Mouse (Mus musculus): ENCODE results near the gene Sfxn5. TPM values are rescaled to one million over a fixed set of nuclear protein-coding genes. Genes with fewer than 3 reads are reported as not detected.
A peak's percentile ranks its signal among the peaks of the same experiment; 100 is the strongest.

Sfxn5 gene
- polyA plus RNA-seq, 1 experiment from 2014 or later: 3.3 TPM

DNA sequence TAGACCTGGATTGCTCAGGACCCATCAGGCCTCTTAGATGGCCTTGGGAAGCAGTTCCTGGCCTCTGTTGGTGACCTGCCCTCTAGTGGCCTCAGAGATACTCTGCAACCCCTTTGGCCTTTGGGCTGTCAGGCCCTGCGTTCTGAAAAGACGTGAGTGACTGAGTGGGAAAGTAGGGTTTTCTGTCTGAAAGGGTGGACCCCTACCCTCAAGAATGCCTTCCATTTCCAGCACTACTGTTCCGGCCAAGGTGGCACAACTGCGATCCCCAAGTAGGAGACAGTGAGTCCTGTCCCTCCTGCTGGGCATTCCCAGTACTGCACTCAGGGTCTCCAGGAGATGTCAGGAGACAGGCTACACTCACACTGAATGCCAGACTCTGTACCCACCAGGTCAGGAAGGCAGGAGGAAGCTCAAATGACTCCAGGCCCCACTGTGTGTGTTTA is 94.2 kb downstream of the Sfxn5 start:
- Histone ChIP-seq H3K4me2 (ENCODE audit: low read depth, low read length) (peak overlapping the region; percentile 44), H3K9ac (replicated peaks) (no peak overlapping the region), H3K4me3 (ENCODE audit: low read depth, low read length) (no peak overlapping the region), H3K36me3 (replicated peaks; ENCODE audit: insufficient read depth, low read length) (no peaks in the 10 kb centered on the region), H3K27me3 (ENCODE audit: insufficient read depth, low read length) (no peaks in the 10 kb centered on the region), H3K4me1 (ENCODE audit: insufficient read depth) (no peaks in the 10 kb centered on the region), H3K9me3 (ENCODE audit: low read length) (no peaks in the 10 kb centered on the region), H3K27ac (ENCODE audit: low read depth) (no peak overlapping the region)
- WGBS (ENCODE audit: insufficient replicate concordance): 16% methylated on average over 4 of the region's 4 CpGs
- TF ChIP-seq CTCF (IDR thresholded peaks at IDR 0.05; ENCODE audit: low read depth) (peak; percentile 87), EP300 (IDR thresholded peaks at IDR 0.05; ENCODE audit: low read depth) (no peak)
- ATAC-seq: peak; percentile 58; the same call in 1 of the 2 replicates
- DNase-seq: peak; percentile 80

DNA sequence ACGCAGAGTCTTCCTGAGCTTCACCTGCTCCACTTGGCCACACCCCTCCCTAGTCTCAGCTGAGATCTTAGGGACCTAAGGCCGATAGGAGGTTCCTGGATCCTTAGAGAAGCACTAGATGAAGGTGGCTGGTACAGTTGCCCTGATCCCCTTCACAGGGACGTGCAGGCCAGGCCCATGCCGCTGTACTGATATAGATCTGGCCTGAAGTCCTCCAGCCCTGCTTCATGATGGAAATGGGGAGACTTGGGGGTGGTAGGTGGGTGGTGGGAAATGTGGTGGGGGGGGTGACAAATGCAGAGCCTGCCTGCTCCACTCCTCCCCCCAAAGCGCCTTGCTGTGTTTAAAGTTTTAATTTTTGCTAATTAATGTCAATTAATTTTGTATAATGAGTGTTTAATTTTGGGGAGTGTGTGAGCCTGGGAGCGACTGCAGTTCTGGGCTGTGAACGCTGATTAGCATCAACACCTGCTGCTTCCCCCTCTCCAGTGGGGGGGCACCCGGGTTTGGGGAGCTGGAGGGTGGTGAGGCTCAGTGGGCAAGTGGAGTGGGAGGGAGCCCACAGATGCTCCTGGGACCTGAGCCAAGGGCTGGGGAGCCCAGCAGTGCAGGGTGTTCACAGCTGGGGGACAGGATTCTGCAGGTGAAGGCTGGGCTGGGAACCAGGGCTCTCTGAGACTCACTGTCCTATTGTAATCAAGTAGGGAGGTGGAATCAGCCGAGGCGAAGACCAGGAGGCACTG is 95.5 kb downstream of the Sfxn5 start:
- H3K36me3 ChIP-seq (replicated peaks; ENCODE audit: insufficient read depth, low read length): no peaks in the 10 kb centered on the region

DNA sequence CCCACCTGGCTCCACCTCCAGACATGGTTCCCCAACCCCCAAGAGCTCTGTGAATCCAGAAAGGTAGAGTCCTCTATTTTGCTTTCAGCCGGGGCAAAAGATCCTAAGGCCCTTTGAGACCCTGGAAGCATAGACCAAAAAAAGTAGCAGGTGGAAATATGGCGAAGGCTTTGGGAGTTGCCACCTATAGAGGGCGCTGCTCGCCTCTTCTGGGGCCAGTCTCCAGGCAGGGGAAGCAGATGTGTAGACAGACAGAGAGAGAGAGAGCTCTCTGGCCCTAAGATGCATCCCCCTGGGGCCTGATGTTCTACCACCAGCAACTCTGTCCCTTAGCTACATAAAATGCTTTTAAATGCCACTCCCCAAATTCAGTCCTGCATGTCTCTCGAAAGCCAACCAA is 96.2 kb downstream of the Sfxn5 start:
- H3K27me3 ChIP-seq (ENCODE audit: insufficient read depth, low read length): no peaks in the 10 kb centered on the region
- H3K9ac ChIP-seq (replicated peaks): no peak overlapping the region
- no peaks in the 10 kb centered on the region for H3K36me3 ChIP-seq (replicated peaks; ENCODE audit: insufficient read depth, low read length)
- H3K9me3 ChIP-seq (ENCODE audit: low read length): no peaks in the 10 kb centered on the region
- TF ChIP-seq EP300 (IDR thresholded peaks at IDR 0.05; ENCODE audit: low read depth) (no peak), CTCF (IDR thresholded peaks at IDR 0.05; ENCODE audit: low read depth) (peak; percentile 51)
- ATAC-seq: no peak
- H3K4me3 ChIP-seq (ENCODE audit: low read depth, low read length): no peak overlapping the region
- H3K4me2 ChIP-seq (ENCODE audit: low read depth, low read length): no peak overlapping the region
- 47% methylated on average over 5 of the region's 5 CpGs for WGBS (ENCODE audit: insufficient replicate concordance)
- no peak overlapping the region for H3K27ac ChIP-seq (ENCODE audit: low read depth)
- no peaks in the 10 kb centered on the region for H3K4me1 ChIP-seq (ENCODE audit: insufficient read depth)
- peak; percentile 28 for DNase-seq

More for the DNA sequence above, 95.5 kb downstream of the Sfxn5 start:
- Histone ChIP-seq H3K27ac (ENCODE audit: low read depth) (no peak overlapping the region), H3K9me3 (ENCODE audit: low read length) (no peaks in the 10 kb centered on the region), H3K27me3 (ENCODE audit: insufficient read depth, low read length) (no peaks in the 10 kb centered on the region), H3K4me2 (ENCODE audit: low read depth, low read length) (no peak overlapping the region), H3K4me3 (ENCODE audit: low read depth, low read length) (no peak overlapping the region), H3K9ac (replicated peaks) (no peak overlapping the region), H3K4me1 (ENCODE audit: insufficient read depth) (no peaks in the 10 kb centered on the region)
- ATAC-seq (no peak), DNase-seq (no peak)
- TF ChIP-seq CTCF (IDR thresholded peaks at IDR 0.05; ENCODE audit: low read depth): no peak
- 65% methylated on average over 10 of the region's 10 CpGs for WGBS (ENCODE audit: insufficient replicate concordance)

DNA sequence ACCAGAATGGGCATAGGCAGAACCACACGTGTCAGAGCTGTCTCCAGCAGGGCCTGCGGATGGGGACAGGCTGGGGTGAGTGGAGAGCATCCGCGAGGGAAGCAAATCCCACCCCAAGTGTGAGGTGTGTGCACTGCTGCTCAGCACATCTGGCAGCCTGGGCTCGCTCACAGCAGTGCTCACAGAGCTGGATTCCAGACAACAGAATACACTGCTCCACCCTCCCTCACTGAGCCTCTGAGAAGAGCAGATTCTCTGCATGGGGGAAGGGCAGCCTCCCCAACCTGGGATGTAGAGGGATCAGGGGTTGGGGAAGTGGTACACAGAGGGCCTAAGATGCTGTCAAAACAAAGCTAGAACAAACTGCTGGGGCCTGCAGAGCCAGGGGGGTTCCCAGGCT is 98.4 kb downstream of the Sfxn5 start:
- TF ChIP-seq EP300 (IDR thresholded peaks at IDR 0.05; ENCODE audit: low read depth): no peak
- no peak for TF ChIP-seq CTCF (IDR thresholded peaks at IDR 0.05; ENCODE audit: low read depth)
- Histone ChIP-seq H3K4me2 (ENCODE audit: low read depth, low read length) (no peak overlapping the region), H3K4me3 (ENCODE audit: low read depth, low read length) (no peak overlapping the region), H3K4me1 (ENCODE audit: insufficient read depth) (no peaks in the 10 kb centered on the region), H3K27ac (ENCODE audit: low read depth) (no peak overlapping the region), H3K27me3 (ENCODE audit: insufficient read depth, low read length) (no peaks in the 10 kb centered on the region), H3K9ac (replicated peaks) (no peak overlapping the region), H3K36me3 (replicated peaks; ENCODE audit: insufficient read depth, low read length) (no peaks in the 10 kb centered on the region), H3K9me3 (ENCODE audit: low read length) (no peaks in the 10 kb centered on the region)
- ATAC-seq (no peak), DNase-seq (no peak)
- WGBS (ENCODE audit: insufficient replicate concordance): 48% methylated on average over 5 of the region's 5 CpGs

DNA sequence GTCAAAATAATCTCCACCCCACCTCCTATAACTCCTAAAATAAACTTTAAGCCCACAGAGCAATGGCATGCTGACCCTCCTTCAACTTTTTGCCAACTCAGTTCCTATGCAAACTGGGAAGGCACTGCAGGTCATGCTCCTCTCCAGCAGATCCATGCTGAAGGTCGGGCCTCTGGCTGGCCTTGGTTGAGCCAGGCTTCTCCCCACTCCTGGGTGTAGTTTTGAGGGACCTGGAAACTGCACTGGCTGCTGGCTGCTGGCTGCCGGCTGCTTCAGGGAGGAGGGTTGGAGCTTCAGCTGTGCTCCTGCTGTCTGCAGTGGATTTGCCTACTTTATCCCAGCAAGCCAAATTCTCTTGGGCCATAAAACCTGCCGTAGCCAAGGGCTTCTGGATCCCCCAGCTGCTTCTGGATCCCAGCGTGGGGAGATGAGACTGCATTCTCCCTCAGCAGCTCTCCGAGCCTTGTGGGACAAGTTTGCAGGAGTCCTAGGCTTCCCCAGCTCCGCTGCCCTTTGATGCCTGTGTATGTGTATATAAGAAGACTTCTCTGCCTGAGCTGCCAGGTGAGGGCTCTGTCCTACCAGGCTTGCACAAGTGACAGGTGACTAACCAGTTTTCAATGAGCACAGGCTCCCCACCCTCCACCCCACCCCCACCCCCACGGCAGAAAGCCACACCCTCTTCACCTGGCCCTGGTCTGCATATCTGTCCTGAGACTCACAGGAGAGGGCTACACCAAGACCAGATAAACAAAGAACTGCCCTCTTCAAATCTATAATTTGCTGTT is 100.2 kb downstream of the Sfxn5 start:
- H3K27me3 ChIP-seq (ENCODE audit: insufficient read depth, low read length): no peaks in the 10 kb centered on the region
- H3K9me3 ChIP-seq (ENCODE audit: low read length): no peaks in the 10 kb centered on the region
- H3K4me2 ChIP-seq (ENCODE audit: low read depth, low read length): no peak overlapping the region
- no peaks in the 10 kb centered on the region for H3K4me1 ChIP-seq (ENCODE audit: insufficient read depth)
- 40% methylated on average over 7 of the region's 7 CpGs for WGBS (ENCODE audit: insufficient replicate concordance)
- H3K4me3 ChIP-seq (ENCODE audit: low read depth, low read length): no peak overlapping the region
- H3K27ac ChIP-seq (ENCODE audit: low read depth): no peak overlapping the region
- H3K36me3 ChIP-seq (replicated peaks; ENCODE audit: insufficient read depth, low read length): no peaks in the 10 kb centered on the region
- no peak for ATAC-seq
- no peak overlapping the region for H3K9ac ChIP-seq (replicated peaks)
- no peak for TF ChIP-seq EP300 (IDR thresholded peaks at IDR 0.05; ENCODE audit: low read depth)
- no peak for TF ChIP-seq CTCF (IDR thresholded peaks at IDR 0.05; ENCODE audit: low read depth)
- DNase-seq: no peak

DNA sequence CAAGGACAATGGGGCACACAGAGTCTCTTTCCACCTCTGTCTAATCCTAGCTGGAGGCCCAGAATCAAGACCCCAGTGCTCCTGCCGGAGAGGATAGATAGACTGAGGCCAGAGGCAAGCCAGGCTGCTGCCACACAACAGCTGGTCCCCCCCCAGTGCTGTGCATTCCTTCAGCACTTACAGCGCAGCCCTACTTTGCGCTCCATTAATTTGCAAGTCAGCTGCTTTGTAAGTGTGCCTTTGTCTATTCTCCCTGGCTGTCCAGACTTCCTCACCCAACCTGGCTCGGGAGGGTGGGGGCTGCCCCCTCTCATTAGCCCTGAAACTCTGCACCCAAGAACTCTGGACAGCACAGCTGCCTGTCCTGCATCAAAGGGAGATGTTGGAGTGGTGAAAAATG is 101.2 kb downstream of the Sfxn5 start:
- TF ChIP-seq EP300 (IDR thresholded peaks at IDR 0.05; ENCODE audit: low read depth): no peak
- TF ChIP-seq CTCF (IDR thresholded peaks at IDR 0.05; ENCODE audit: low read depth): no peak
- Histone ChIP-seq H3K27me3 (ENCODE audit: insufficient read depth, low read length) (no peaks in the 10 kb centered on the region), H3K4me1 (ENCODE audit: insufficient read depth) (no peaks in the 10 kb centered on the region), H3K9ac (replicated peaks) (no peak overlapping the region), H3K9me3 (ENCODE audit: low read length) (no peaks in the 10 kb centered on the region), H3K27ac (ENCODE audit: low read depth) (no peak overlapping the region), H3K36me3 (replicated peaks; ENCODE audit: insufficient read depth, low read length) (no peaks in the 10 kb centered on the region), H3K4me3 (ENCODE audit: low read depth, low read length) (no peak overlapping the region), H3K4me2 (ENCODE audit: low read depth, low read length) (no peak overlapping the region)
- ATAC-seq (no peak), DNase-seq (no peak)
- 61% methylated on average over 4 of the region's 4 CpGs for WGBS (ENCODE audit: insufficient replicate concordance)
